Mouse (Mus musculus) liver, embryonic 16.5 days (tissue): ENCODE data around the gene B3gnt2. TPM values are rescaled to one million over a fixed set of nuclear protein-coding genes. Genes with fewer than 3 reads are reported as not detected.
A peak's percentile ranks its signal among the peaks of the same experiment; 100 is the strongest.

Experiments
- ATAC-seq: fragments of 200-750 bp; cut with Nextera tagmentation; 2 replicates; pipeline ENCODE4 v1.8.0; 2017; ENCODE audit warnings: low read depth, mild to moderate bottlenecking, moderate number of reproducible peaks, moderate library complexity
- H3K27ac ChIP-seq: fragments of 300-500 bp; sonication (generic); 2 replicates; pipeline ENCODE4 v1.5.1; 2014; ENCODE audit warnings: mild to moderate bottlenecking, low read length
- H3K27me3 ChIP-seq: fragments of 300-500 bp; sonication (generic); 2 replicates; pipeline ENCODE4 v1.6.1; 2014; ENCODE audit warnings: low read depth, low read length, mixed read lengths; ENCODE audit not compliant: control insufficient read depth, insufficient read depth
- H3K36me3 ChIP-seq: fragments of 300-500 bp; sonication (generic); 2 replicates; pipeline ENCODE4 v1.6.1; 2014; ENCODE audit warnings: mild to moderate bottlenecking; ENCODE audit not compliant: control insufficient read depth, insufficient read depth
- H3K4me1 ChIP-seq: fragments of 300-500 bp; sonication (generic); 2 replicates; pipeline ENCODE4 v1.6.1; 2014; ENCODE audit warnings: low read depth, low read length, mixed read lengths; ENCODE audit not compliant: control insufficient read depth
- H3K4me2 ChIP-seq: fragments of 300-500 bp; sonication (generic); 2 replicates; pipeline ENCODE4 v1.6.1; 2014; ENCODE audit warnings: low read depth, low read length, mixed read lengths
- H3K4me3 ChIP-seq: fragments of 300-500 bp; sonication (generic); 2 replicates; pipeline ENCODE4 v1.5.1; 2014; ENCODE audit warnings: low read depth, mild to moderate bottlenecking, low read length
- H3K9ac ChIP-seq: fragments of 300-500 bp; sonication (generic); 2 replicates; pipeline ENCODE4 v1.6.1; 2014; ENCODE audit warnings: low read depth, low read length
- H3K9me3 ChIP-seq: fragments of 300-500 bp; sonication (generic); replicated peaks from 2 replicates; pipeline ENCODE4 v1.6.1; 2016; ENCODE audit warnings: low read length; ENCODE audit not compliant: control insufficient read depth
- WGBS: fragments of 180-500 bp; shearing (Covaris S2); extraction: QIAGEN DNeasy Blood & Tissue Kit; methylation state at CpG from one replicate; pipeline ENCODE4 v1.1.7; 2014; ENCODE audit not compliant: insufficient replicate concordance; 5-methylcytosine and 5-hydroxymethylcytosine counted together
- polyA plus RNA-seq: library from polyadenylated mRNA; unstranded; fragments of >200 nt; fragmentation: Nextera tagmentation; extraction: Ambion mirVana; gene quantifications from 2 replicates; pipeline ENCODE4 v1.2.1, GENCODE M21; 2015

The B3gnt2 gene
- polyA plus RNA-seq, 1 experiment from 2014 or later: 6.6 TPM

- no peak overlapping the region for H3K27ac ChIP-seq
- WGBS: 73% methylated on average over 4 of the region's 4 CpGs
- H3K9ac ChIP-seq: no peak overlapping the region
- no peaks in the 10 kb centered on the region for H3K27me3 ChIP-seq
- no peaks in the 10 kb centered on the region for H3K9me3 ChIP-seq
- H3K4me1 ChIP-seq: peaks cover 13% of the 10 kb centered on the region
- H3K36me3 ChIP-seq: no peaks in the 10 kb centered on the region
- no peak overlapping the region for H3K4me2 ChIP-seq
- no peak for ATAC-seq
- H3K4me3 ChIP-seq: no peak overlapping the region
Observed at GRCm38 (mm10) chr11:22875279-22875678, 14.5 kb upstream of the B3gnt2 start.

- H3K4me2 ChIP-seq: no peak overlapping the region
- WGBS: 74% methylated on average over 6 of the region's 6 CpGs
- no peaks in the 10 kb centered on the region for H3K27me3 ChIP-seq
Observed at GRCm38 (mm10) chr11:22874747-22875146, 14.0 kb upstream of the B3gnt2 start.

GRCm38 (mm10) chr11:22873383-22873782 is 12.6 kb upstream of the B3gnt2 start:
- H3K27me3 ChIP-seq: no peaks in the 10 kb centered on the region
- peaks cover 13% of the 10 kb centered on the region for H3K4me1 ChIP-seq
- no peak overlapping the region for H3K4me2 ChIP-seq
- ATAC-seq: no peak
- no peak overlapping the region for H3K27ac ChIP-seq
- no peak overlapping the region for H3K4me3 ChIP-seq
- 56% methylated on average over 4 of the region's 4 CpGs for WGBS
- no peaks in the 10 kb centered on the region for H3K36me3 ChIP-seq
- no peak overlapping the region for H3K9ac ChIP-seq
- H3K9me3 ChIP-seq: no peaks in the 10 kb centered on the region

More at GRCm38 (mm10) chr11:22874747-22875146, 14.0 kb upstream of the B3gnt2 start:
- Histone ChIP-seq H3K36me3 (no peaks in the 10 kb centered on the region), H3K27ac (no peak overlapping the region), H3K4me1 (peaks cover 13% of the 10 kb centered on the region), H3K9ac (no peak overlapping the region), H3K9me3 (no peaks in the 10 kb centered on the region), H3K4me3 (no peak overlapping the region)
- no peak for ATAC-seq

- Histone ChIP-seq H3K4me2 (peak overlapping the region; percentile 47), H3K27ac (peak overlapping the region; percentile 26), H3K9me3 (no peaks in the 10 kb centered on the region), H3K36me3 (no peaks in the 10 kb centered on the region), H3K27me3 (no peaks in the 10 kb centered on the region), H3K9ac (no peak overlapping the region; the same call in 1 of the 2 replicates), H3K4me3 (peak overlapping the region; percentile 27), H3K4me1 (peaks cover 13% of the 10 kb centered on the region)
- ATAC-seq: no peak
- 23% methylated on average over 4 of the region's 4 CpGs for WGBS
Observed at GRCm38 (mm10) chr11:22872307-22872680, 11.5 kb upstream of the B3gnt2 start.

- peak overlapping the region; percentile 10; the same call in 1 of the 2 replicates for H3K9ac ChIP-seq
- peak overlapping the region; percentile 51 for H3K27ac ChIP-seq
- no peaks in the 10 kb centered on the region for H3K9me3 ChIP-seq
- H3K4me2 ChIP-seq: peak overlapping the region; percentile 47
- no peaks in the 10 kb centered on the region for H3K27me3 ChIP-seq
- H3K4me1 ChIP-seq: peaks cover 10% of the 10 kb centered on the region
- WGBS: 11% methylated on average over 7 of the region's 7 CpGs
- H3K4me3 ChIP-seq: peak overlapping the region; percentile 27
- H3K36me3 ChIP-seq: no peaks in the 10 kb centered on the region
- ATAC-seq: no peak
Observed at GRCm38 (mm10) chr11:22871628-22872306, 11.0 kb upstream of the B3gnt2 start.

- Histone ChIP-seq H3K27me3 (no peaks in the 10 kb centered on the region), H3K9ac (no peak overlapping the region), H3K9me3 (no peaks in the 10 kb centered on the region), H3K4me2 (no peak overlapping the region), H3K4me1 (peaks cover 10% of the 10 kb centered on the region), H3K27ac (no peak overlapping the region), H3K36me3 (no peaks in the 10 kb centered on the region), H3K4me3 (no peak overlapping the region)
- WGBS: 75% methylated on average over 8 of the region's 8 CpGs
- no peak for ATAC-seq
Observed at GRCm38 (mm10) chr11:22868582-22868981, 7.8 kb upstream of the B3gnt2 start.

GRCm38 (mm10) chr11:22867691-22868090 is 6.9 kb upstream of the B3gnt2 start:
- Histone ChIP-seq H3K4me2 (no peak overlapping the region), H3K27me3 (no peaks in the 10 kb centered on the region), H3K4me3 (no peak overlapping the region), H3K9me3 (no peaks in the 10 kb centered on the region), H3K9ac (no peak overlapping the region), H3K4me1 (peaks cover 10% of the 10 kb centered on the region), H3K27ac (no peak overlapping the region), H3K36me3 (no peaks in the 10 kb centered on the region)
- no peak for ATAC-seq
- 64% methylated on average over 5 of the region's 5 CpGs for WGBS

- 56% methylated on average over 7 of the region's 7 CpGs for WGBS
- no peaks in the 10 kb centered on the region for H3K27me3 ChIP-seq
- no peaks in the 10 kb centered on the region for H3K9me3 ChIP-seq
- H3K9ac ChIP-seq: no peak overlapping the region
- H3K4me3 ChIP-seq: no peak overlapping the region
- no peak overlapping the region for H3K4me2 ChIP-seq
- no peak overlapping the region for H3K27ac ChIP-seq
- no peak for ATAC-seq
- peaks cover 3% of the 10 kb centered on the region for H3K4me1 ChIP-seq
- H3K36me3 ChIP-seq: no peaks in the 10 kb centered on the region
Observed at GRCm38 (mm10) chr11:22865635-22866246, 5.0 kb upstream of the B3gnt2 start.

- Histone ChIP-seq H3K27me3 (no peaks in the 10 kb centered on the region), H3K36me3 (no peaks in the 10 kb centered on the region), H3K4me2 (no peak overlapping the region), H3K4me3 (no peak overlapping the region), H3K27ac (peak overlapping the region; percentile 9; the same call in 1 of the 2 replicates), H3K9ac (no peak overlapping the region), H3K9me3 (no peaks in the 10 kb centered on the region), H3K4me1 (peaks cover 11% of the 10 kb centered on the region)
- 63% methylated on average over 8 of the region's 8 CpGs for WGBS
- ATAC-seq: 0 out of 2 replicates have a peak, but pooled peaks have one; percentile 16
Observed at GRCm38 (mm10) chr11:22864305-22865060, 3.7 kb upstream of the B3gnt2 start.
